Mouse (Mus musculus): ENCODE measurements at regions not wholly inside any gene's neighbourhood (a gene's known extent, or its start where the extent isn't known, plus 50 kb on each side); places are given as distances from the start of the nearest gene placed in this dataset.

DNA sequence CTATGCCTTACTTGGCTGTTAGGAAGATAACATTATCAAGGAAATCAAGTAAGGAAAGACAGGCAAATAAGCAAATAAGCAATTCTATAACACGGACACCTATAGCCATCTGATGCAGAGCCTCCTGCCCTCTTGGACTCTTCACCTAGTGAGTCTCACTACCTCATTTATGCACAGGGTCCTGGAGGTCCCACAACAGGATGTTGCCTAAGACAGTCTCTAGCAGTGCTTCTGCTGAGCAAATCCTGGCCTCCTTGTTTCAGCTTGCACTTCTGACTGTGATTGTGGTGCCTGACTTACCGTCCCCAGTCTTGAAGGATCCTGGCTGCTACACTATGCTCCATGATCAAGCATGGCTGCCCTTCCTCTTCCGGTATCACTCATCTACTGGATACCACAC, 518.5 kb upstream of the Arid1b start:
- TF ChIP-seq TAL1 (IDR thresholded peaks at IDR 0.05; ENCODE audit: low read length) (no peak), GATA1 (IDR thresholded peaks at IDR 0.05; ENCODE audit: low read length) (no peak)
